Comparison of ENCODE assay signal across 11 mouse cellular contexts in the genomic region with DNA sequence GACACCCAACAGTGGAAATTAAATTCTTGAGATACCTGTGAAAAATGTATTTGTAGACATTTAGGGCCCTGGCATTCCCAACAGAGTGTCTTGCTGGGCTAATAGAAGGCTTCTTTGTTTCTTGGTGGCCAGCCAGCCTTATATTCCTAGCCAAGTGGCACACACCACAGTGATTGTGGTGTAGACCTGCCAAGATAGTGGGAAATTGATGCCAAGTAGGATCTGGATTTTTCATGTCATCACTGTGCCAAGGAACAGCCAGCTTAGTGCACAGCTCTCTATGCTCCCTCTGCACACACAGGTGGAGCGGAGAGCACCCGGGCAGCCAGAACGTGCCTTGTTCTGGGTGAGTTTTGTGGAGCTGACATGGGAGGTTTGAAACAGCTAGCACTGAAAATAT. TPM values are rescaled to one million over a fixed set of nuclear protein-coding genes. Genes with fewer than 3 reads are reported as not detected.
DNase-seq lines count a peak whose midpoint lies in the region; ATAC-seq and TF ChIP-seq lines count a peak whose summit lies in the region.
"Had no signal": no experiment of that assay in that cellular context is flagged by ENCODE, and none has a peak within 500 bp of the region (broad histone marks: within the 10 kb centered on the region; RNA-seq: fewer than 3 reads in every experiment).

No protein-coding gene starts in this region.

- WGBS in hindbrain, embryonic 15.5 days, result 70% methylated on average over 3 of the region's 3 CpGs
- 85% methylated on average over 3 of the region's 3 CpGs for WGBS in hindbrain, embryonic 14.5 days
- WGBS in cerebellum, adult 2 months, result 2% methylated on average over 3 of the region's 3 CpGs

- DNase-seq in hindbrain, embryonic 14.5 days (ENCODE audit: low spot score), result no peak
- peak; percentile 70 to 90 for DNase-seq in cerebellum, adult 2 months
- DNase-seq in fibroblast of lung, adult 2 months (ENCODE audit: low read depth), result peak; percentile 49
- DNase-seq in right cerebral cortex, postnatal 14 days, result peak; percentile 26
- DNase-seq in embryo, embryonic 10.5 days (ENCODE audit: low spot score), result no peak
- DNase-seq: thymus, postnatal 36 days had no signal

- H3K27me3 ChIP-seq in hindbrain, embryonic 15.5 days, result no peaks in the 10 kb centered on the region
- no peaks in the 10 kb centered on the region for H3K27me3 ChIP-seq in hindbrain, embryonic 14.5 days (ENCODE audit: control insufficient read depth, insufficient read depth, low read length)
- no peaks in the 10 kb centered on the region; the same call in 1 of the 2 replicates for H3K27me3 ChIP-seq in cerebellum, adult 2 months (ENCODE audit: control insufficient read depth, insufficient read depth, low read length)
- H3K27me3 ChIP-seq: limb, embryonic 15.5 days; neural tube, embryonic 13.5 days had no signal

- H3K9me3 ChIP-seq in hindbrain, embryonic 15.5 days, result no peaks in the 10 kb centered on the region
- peaks cover 7% of the 10 kb centered on the region; the same call in 1 of the 2 replicates for H3K9me3 ChIP-seq in hindbrain, embryonic 14.5 days (ENCODE audit: control insufficient read depth, low read length)
- H3K9me3 ChIP-seq: limb, embryonic 15.5 days; megakaryocyte, embryonic 14.5 days had no signal

- H3K36me3 ChIP-seq in hindbrain, embryonic 15.5 days, result no peaks in the 10 kb centered on the region
- H3K36me3 ChIP-seq in hindbrain, embryonic 14.5 days (replicated peaks; ENCODE audit: control insufficient read depth, insufficient read depth), result no peaks in the 10 kb centered on the region
- H3K36me3 ChIP-seq: neural tube, embryonic 13.5 days had no signal

- no peak overlapping the region for H3K4me2 ChIP-seq in hindbrain, embryonic 15.5 days
- H3K4me2 ChIP-seq in hindbrain, embryonic 14.5 days (replicated peaks), result no peak overlapping the region
- H3K4me2 ChIP-seq: limb, embryonic 15.5 days; neural tube, embryonic 13.5 days had no signal

- no peak overlapping the region for H3K9ac ChIP-seq in hindbrain, embryonic 15.5 days
- H3K9ac ChIP-seq in hindbrain, embryonic 14.5 days, result no peak overlapping the region
- H3K9ac ChIP-seq: limb, embryonic 15.5 days; neural tube, embryonic 13.5 days had no signal

- no peak overlapping the region for H3K4me3 ChIP-seq in hindbrain, embryonic 15.5 days
- H3K4me3 ChIP-seq in hindbrain, embryonic 14.5 days (replicated peaks; ENCODE audit: low read length), result no peak overlapping the region
- no peak overlapping the region for H3K4me3 ChIP-seq in cerebellum, adult 2 months (replicated peaks; ENCODE audit: insufficient read depth, low read depth, low read length)
- H3K4me3 ChIP-seq: limb, embryonic 15.5 days; megakaryocyte, embryonic 14.5 days; neural tube, embryonic 13.5 days had no signal

- TF ChIP-seq CTCF in cerebellum, adult 2 months (IDR thresholded peaks at IDR 0.05; ENCODE audit: borderline replicate concordance, insufficient read depth, low read depth, low read length), result no peak

- TF ChIP-seq POLR2A in cerebellum, adult 2 months (IDR thresholded peaks at IDR 0.05; ENCODE audit: borderline replicate concordance, insufficient read depth, low read length), result no peak

- ATAC-seq in hindbrain, embryonic 15.5 days (ENCODE audit: low FRiP score, low read depth), result peak; percentile 61; the same call in 1 of the 2 replicates
- ATAC-seq in hindbrain, embryonic 14.5 days (ENCODE audit: low FRiP score), result no peak
- no peak for ATAC-seq in erythroblast, adult 5-6 weeks (replicated peaks; ENCODE audit: low FRiP score, poor library complexity, severe bottlenecking)

- H3K4me1 ChIP-seq in hindbrain, embryonic 15.5 days (replicated peaks), result peaks cover 7% of the 10 kb centered on the region; the same call in 1 of the 2 replicates
- peaks cover 6% of the 10 kb centered on the region; the same call in 1 of the 2 replicates for H3K4me1 ChIP-seq in hindbrain, embryonic 14.5 days (replicated peaks; ENCODE audit: control insufficient read depth, insufficient read depth, low read length)
- peaks cover 4% of the 10 kb centered on the region; the same call in 1 of the 2 replicates for H3K4me1 ChIP-seq in cerebellum, adult 2 months (ENCODE audit: control insufficient read depth, insufficient read depth, low read length)
- H3K4me1 ChIP-seq: megakaryocyte, embryonic 14.5 days had no signal

- no peak overlapping the region for H3K27ac ChIP-seq in hindbrain, embryonic 15.5 days (replicated peaks)
- no peak overlapping the region for H3K27ac ChIP-seq in hindbrain, embryonic 14.5 days
- H3K27ac ChIP-seq in cerebellum, adult 2 months (ENCODE audit: insufficient read depth, low read length), result no peak overlapping the region
- H3K27ac ChIP-seq: limb, embryonic 15.5 days; neural tube, embryonic 13.5 days had no signal

RNA-seq across cellular contexts. Expression of gene Colgalt2, which starts 11.0 kb away (rescaled TPM):
- polyA plus RNA-seq in hindbrain, embryonic 15.5 days (2015; fragmentation: Nextera tagmentation; extraction: Ambion mirVana), result 3.0 and 3.7 TPM in 2 replicates
- polyA plus RNA-seq in hindbrain, embryonic 14.5 days (2014; fragmentation: Nextera tagmentation; extraction: Ambion mirVana), result 3.4 and 3.9 TPM in 2 replicates
- 2.9 and 3.6 TPM in 2 replicates for polyA plus RNA-seq in cerebellum, adult 2 months (2012; rRNA removed)
- total RNA-seq in erythroblast, adult 5-6 weeks (2015; ENCODE audit: low replicate concordance), result not detected in 2 replicates
- not detected in 2 replicates for total RNA-seq in erythroblast, adult 5-6 weeks (2017; ENCODE audit: low replicate concordance)

RNA-seq across cellular contexts. Expression of gene Tsen15, which starts 24.2 kb away (rescaled TPM):
- 39.9 and 43.8 TPM in 2 replicates for polyA plus RNA-seq in hindbrain, embryonic 15.5 days (2015; fragmentation: Nextera tagmentation; extraction: Ambion mirVana)
- polyA plus RNA-seq in hindbrain, embryonic 14.5 days (2014; fragmentation: Nextera tagmentation; extraction: Ambion mirVana), result 37.9 and 39.2 TPM in 2 replicates
- polyA plus RNA-seq in cerebellum, adult 2 months (2012; rRNA removed), result 46.9 and 47.6 TPM in 2 replicates
- total RNA-seq in erythroblast, adult 5-6 weeks (2015; ENCODE audit: low replicate concordance), result 1.9 and 16.9 TPM in 2 replicates
- total RNA-seq in erythroblast, adult 5-6 weeks (2017; ENCODE audit: low replicate concordance), result 9.0 and 18.5 TPM in 2 replicates

Comparison
In these comparisons a context has a peak if more than half of its experiments do, and no peak if none do; other contexts are left out.
1. DNase-seq: peak in cerebellum, adult 2 months (2 of 2), fibroblast of lung, adult 2 months (single experiment) and right cerebral cortex, postnatal 14 days (single experiment); none in hindbrain, embryonic 14.5 days (single experiment) and embryo, embryonic 10.5 days (single experiment).